Mouse (Mus musculus) forebrain, embryonic 11.5 days (tissue): ENCODE measurements around the gene Fcrl5. TPM values are rescaled to one million over a fixed set of nuclear protein-coding genes. Genes with fewer than 3 reads are reported as not detected.
"Not testable (repeated sequence)": the region's sequence is repeated elsewhere in the genome, so short reads cannot be mapped to it uniquely, and the experiment has no call there.

ENCODE experiments used
- ATAC-seq: fragments of 200-750 bp; cut with Nextera tagmentation; replicated peaks from 2 replicates; pipeline ENCODE4 v1.8.0; 2017; ENCODE audit warnings: moderate TSS enrichment; ENCODE audit not compliant: low FRiP score
- DNase-seq: peaks from one replicate; pipeline ENCODE4 v3.0.0-alpha.2; 2017; ENCODE audit warnings: low spot score
- H3K27ac ChIP-seq: fragments of 300-500 bp; sonication (generic); 2 replicates; pipeline ENCODE4 v1.5.1; 2014; ENCODE audit warnings: low read depth, low read length
- H3K27me3 ChIP-seq: fragments of 300-500 bp; sonication (generic); 2 replicates; pipeline ENCODE4 v1.6.1; 2014; ENCODE audit warnings: mild to moderate bottlenecking, low read length, mixed read lengths; ENCODE audit not compliant: control insufficient read depth, insufficient read depth
- H3K36me3 ChIP-seq: fragments of 300-500 bp; sonication (generic); 2 replicates; pipeline ENCODE4 v1.6.1; 2014; ENCODE audit warnings: mild to moderate bottlenecking, low read length, moderate library complexity, mixed read lengths; ENCODE audit not compliant: control insufficient read depth, insufficient read depth
- H3K4me1 ChIP-seq: fragments of 300-500 bp; sonication (generic); replicated peaks from 2 replicates; pipeline ENCODE4 v1.6.1; 2014; ENCODE audit warnings: low read length, mixed read lengths; ENCODE audit not compliant: control insufficient read depth, insufficient read depth
- H3K4me2 ChIP-seq: fragments of 300-500 bp; sonication (generic); 2 replicates; pipeline ENCODE4 v1.6.1; 2014; ENCODE audit warnings: low read depth, mild to moderate bottlenecking, low read length, moderate library complexity, mixed read lengths; ENCODE audit not compliant: severe bottlenecking
- H3K4me3 ChIP-seq: fragments of 300-500 bp; sonication (generic); 2 replicates; pipeline ENCODE4 v1.5.1; 2014; ENCODE audit warnings: low read depth, low read length
- H3K9ac ChIP-seq: fragments of 300-500 bp; sonication (generic); 2 replicates; pipeline ENCODE4 v1.6.1; 2014; ENCODE audit warnings: low read length
- H3K9me3 ChIP-seq: fragments of 300-500 bp; sonication (generic); 2 replicates; pipeline ENCODE4 v1.6.1; 2016; ENCODE audit warnings: low read length, mixed read lengths; ENCODE audit not compliant: control insufficient read depth
- WGBS: fragments of 180-500 bp; shearing (Covaris S2); extraction: QIAGEN DNeasy Blood & Tissue Kit; methylation state at CpG from one replicate; pipeline ENCODE4 v1.1.7; 2014; 5-methylcytosine and 5-hydroxymethylcytosine counted together
- polyA plus RNA-seq: library from polyadenylated mRNA; unstranded; fragments of >200 nt; fragmentation: Nextera tagmentation; extraction: Ambion mirVana; gene quantifications from 2 replicates; pipeline ENCODE4 v1.2.1, GENCODE M21; 2014

Gene Fcrl5
- polyA plus RNA-seq, 1 experiment from 2014 or later, result not detected

GRCm38 (mm10) chr3:87479230-87479629 lies 43.7 kb downstream of the Fcrl5 start:
- H3K36me3 ChIP-seq, H3K4me3 ChIP-seq, H3K27me3 ChIP-seq, ATAC-seq, H3K27ac ChIP-seq, H3K9ac ChIP-seq, H3K9me3 ChIP-seq, H3K4me2 ChIP-seq, DNase-seq, H3K4me1 ChIP-seq: not testable (repeated sequence)

- Histone ChIP-seq H3K36me3 (no peaks in the 10 kb centered on the region), H3K4me3 (no peak overlapping the region), H3K4me1 (no peaks in the 10 kb centered on the region), H3K9me3 (no peaks in the 10 kb centered on the region), H3K4me2 (no peak overlapping the region), H3K27ac (no peak overlapping the region), H3K27me3 (no peaks in the 10 kb centered on the region), H3K9ac (no peak overlapping the region)
- DNase-seq (no peak), ATAC-seq (no peak)
- 73% methylated on average over 4 of the region's 4 CpGs for WGBS
Observed at GRCm38 (mm10) chr3:87487392-87487791, 51.8 kb downstream of the Fcrl5 start.

- Histone ChIP-seq H3K36me3 (no peaks in the 10 kb centered on the region), H3K4me1 (no peaks in the 10 kb centered on the region), H3K9me3 (no peaks in the 10 kb centered on the region), H3K27me3 (no peaks in the 10 kb centered on the region), H3K9ac (no peak overlapping the region), H3K4me2 (no peak overlapping the region), H3K4me3 (no peak overlapping the region), H3K27ac (no peak overlapping the region)
- ATAC-seq (no peak), DNase-seq (no peak)
- 32% methylated on average over 2 of the region's 2 CpGs for WGBS
Observed at GRCm38 (mm10) chr3:87487911-87488310, 52.3 kb downstream of the Fcrl5 start.

GRCm38 (mm10) chr3:87498266-87498665 lies 62.7 kb downstream of the Fcrl5 start:
- Histone ChIP-seq H3K27ac (no peak overlapping the region), H3K4me3 (no peak overlapping the region), H3K27me3 (no peaks in the 10 kb centered on the region), H3K4me2 (no peak overlapping the region), H3K9me3 (no peaks in the 10 kb centered on the region), H3K9ac (no peak overlapping the region), H3K36me3 (no peaks in the 10 kb centered on the region), H3K4me1 (no peaks in the 10 kb centered on the region)
- DNase-seq (no peak), ATAC-seq (no peak)
- WGBS, result 84% methylated on average over 9 of the region's 9 CpGs

- DNase-seq (peak; percentile 80), ATAC-seq (0 out of 2 replicates have a peak, but pooled peaks have one; percentile 18)
- Histone ChIP-seq H3K9me3 (no peaks in the 10 kb centered on the region), H3K4me1 (no peaks in the 10 kb centered on the region), H3K27me3 (no peaks in the 10 kb centered on the region), H3K27ac (no peak overlapping the region), H3K4me3 (no peak overlapping the region), H3K36me3 (no peaks in the 10 kb centered on the region), H3K4me2 (no peak overlapping the region), H3K9ac (no peak overlapping the region)
- 18% methylated on average over 3 of the region's 3 CpGs for WGBS
Observed at GRCm38 (mm10) chr3:87499072-87499471, 63.5 kb downstream of the Fcrl5 start.

GRCm38 (mm10) chr3:87500088-87501055 lies 64.8 kb downstream of the Fcrl5 start:
- H3K36me3 ChIP-seq, result no peaks in the 10 kb centered on the region
- no peak overlapping the region for H3K9ac ChIP-seq
- H3K9me3 ChIP-seq, result no peaks in the 10 kb centered on the region
- DNase-seq (no peak), ATAC-seq (no peak)
- H3K4me1 ChIP-seq, result no peaks in the 10 kb centered on the region
- H3K27me3 ChIP-seq, result no peaks in the 10 kb centered on the region
- no peak overlapping the region for H3K4me2 ChIP-seq
- WGBS, result 82% methylated on average over 24 of the region's 24 CpGs
- no peak overlapping the region for H3K27ac ChIP-seq
- no peak overlapping the region for H3K4me3 ChIP-seq

GRCm38 (mm10) chr3:87501151-87501550 lies 65.6 kb downstream of the Fcrl5 start:
- H3K9me3 ChIP-seq, result no peaks in the 10 kb centered on the region
- no peaks in the 10 kb centered on the region for H3K36me3 ChIP-seq
- H3K27ac ChIP-seq, result no peak overlapping the region
- WGBS, result 61% methylated on average over 8 of the region's 8 CpGs
- no peak overlapping the region for H3K4me3 ChIP-seq
- no peak for DNase-seq
- H3K27me3 ChIP-seq, result no peaks in the 10 kb centered on the region
- no peak overlapping the region for H3K9ac ChIP-seq
- H3K4me1 ChIP-seq, result no peaks in the 10 kb centered on the region
- H3K4me2 ChIP-seq, result no peak overlapping the region
- ATAC-seq, result no peak

DNA sequence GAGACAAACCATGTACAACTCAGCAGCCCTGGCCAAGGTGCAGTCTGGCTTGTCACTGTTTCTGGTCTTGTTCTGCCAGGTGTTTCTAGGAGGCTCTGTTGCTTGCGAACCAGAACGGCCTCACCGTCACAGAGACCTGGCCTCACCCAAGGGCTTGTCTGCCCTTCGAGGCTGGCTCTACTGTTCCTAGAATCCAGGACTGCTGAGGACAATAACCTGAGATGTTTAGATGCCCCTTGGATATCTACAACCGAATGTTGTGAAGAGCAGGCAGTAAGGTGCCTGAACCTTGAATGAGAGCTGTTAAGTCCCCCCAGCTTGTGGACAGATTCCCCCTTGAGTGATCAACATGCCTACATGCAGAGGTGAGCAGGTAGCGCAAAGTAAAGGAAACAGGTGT lies 67.2 kb downstream of the Fcrl5 start:
- Histone ChIP-seq H3K36me3 (no peaks in the 10 kb centered on the region), H3K4me3 (no peak overlapping the region), H3K27me3 (no peaks in the 10 kb centered on the region), H3K4me1 (no peaks in the 10 kb centered on the region), H3K27ac (no peak overlapping the region), H3K9ac (no peak overlapping the region), H3K4me2 (no peak overlapping the region), H3K9me3 (no peaks in the 10 kb centered on the region)
- DNase-seq (no peak), ATAC-seq (no peak)
- 91% methylated on average over 6 of the region's 6 CpGs for WGBS

- 0 out of 2 replicates have a peak, but pooled peaks have one; percentile 26 for ATAC-seq
- WGBS, result 30% methylated on average over 7 of the region's 7 CpGs
Observed at GRCm38 (mm10) chr3:87504330-87504729, 68.8 kb downstream of the Fcrl5 start.

More at GRCm38 (mm10) chr3:87504330-87504729, 68.8 kb downstream of the Fcrl5 start:
- no peak overlapping the region for H3K9ac ChIP-seq
- peak; percentile 67 for DNase-seq
- peaks cover 5% of the 10 kb centered on the region for H3K4me1 ChIP-seq
- H3K9me3 ChIP-seq, result no peaks in the 10 kb centered on the region
- H3K27me3 ChIP-seq, result no peaks in the 10 kb centered on the region
- no peaks in the 10 kb centered on the region for H3K36me3 ChIP-seq
- no peak overlapping the region for H3K27ac ChIP-seq
- H3K4me3 ChIP-seq, result no peak overlapping the region
- H3K4me2 ChIP-seq, result no peak overlapping the region
